Mouse (Mus musculus): ENCODE data around the gene Map4k4. TPM values are rescaled to one million over a fixed set of nuclear protein-coding genes. Genes with fewer than 3 reads are reported as not detected.

Gene Map4k4
- 100 to 1,000 TPM; 146 to 166 TPM for total RNA-seq (2021)

GRCm38 (mm10) chr1:39900181-39901005 lies at the start of gene Map4k4:
Map4k4 (plus strand) TSS chr1:39900913.
- peak; percentile 64 to 74 for DNase-seq

DNA sequence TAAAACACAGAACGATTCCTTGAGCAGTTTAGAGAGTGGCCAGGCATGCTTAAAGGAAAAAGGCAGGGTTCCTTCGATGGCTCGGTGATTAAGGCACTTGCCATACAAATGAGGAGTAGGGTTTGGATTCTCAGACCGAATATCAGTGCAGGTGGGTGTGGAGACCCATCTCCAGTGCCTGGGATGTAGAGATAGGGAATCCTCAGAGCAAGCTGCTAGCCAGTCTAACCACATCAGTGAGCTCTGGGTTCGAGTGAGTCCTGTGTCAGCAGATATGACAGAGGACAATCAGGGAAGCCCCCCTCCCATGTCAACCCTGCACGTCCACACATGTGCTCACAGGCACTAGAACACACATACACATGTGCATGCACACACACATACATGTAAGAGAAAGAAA lies 44.8 kb upstream of the Map4k4 start:
- DNase-seq: no peak

DNA sequence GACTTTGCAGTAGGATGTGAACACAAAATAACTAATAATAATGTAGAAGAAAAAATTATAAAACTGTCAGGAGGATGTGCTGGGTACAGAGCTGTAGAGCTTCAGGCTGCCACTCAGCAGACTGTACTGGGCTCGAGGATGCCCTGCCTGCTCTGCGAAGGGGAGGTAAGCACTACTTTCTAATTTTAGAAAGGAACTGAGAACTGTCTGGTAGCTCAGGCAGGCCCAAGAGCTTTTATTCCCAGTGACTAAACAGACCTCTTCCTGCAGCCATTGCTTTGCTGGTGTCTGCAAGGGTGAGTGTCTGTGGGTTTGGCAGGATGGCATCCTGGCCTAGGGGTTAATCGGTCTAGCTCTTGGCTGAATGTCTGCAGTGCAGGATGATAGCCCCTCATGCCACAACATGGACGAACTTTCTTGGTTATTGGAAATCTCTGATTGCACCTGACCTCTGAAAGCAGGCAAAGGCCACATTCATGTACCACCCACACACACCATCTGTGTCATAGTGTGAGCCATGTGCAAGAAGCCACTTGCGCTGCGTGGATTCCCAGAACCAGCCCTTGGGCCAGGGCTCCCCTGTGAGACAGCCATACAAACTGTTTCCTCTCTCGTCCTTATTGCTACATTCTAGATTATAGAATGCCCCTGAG lies 43.8 kb upstream of the Map4k4 start:
- no peak for DNase-seq

GRCm38 (mm10) chr1:39857448-39857820 lies 43.3 kb upstream of the Map4k4 start:
- DNase-seq: peak; percentile 27 to 30

- DNase-seq: no peak
Observed at GRCm38 (mm10) chr1:39859213-39859612, 41.5 kb upstream of the Map4k4 start.

DNA sequence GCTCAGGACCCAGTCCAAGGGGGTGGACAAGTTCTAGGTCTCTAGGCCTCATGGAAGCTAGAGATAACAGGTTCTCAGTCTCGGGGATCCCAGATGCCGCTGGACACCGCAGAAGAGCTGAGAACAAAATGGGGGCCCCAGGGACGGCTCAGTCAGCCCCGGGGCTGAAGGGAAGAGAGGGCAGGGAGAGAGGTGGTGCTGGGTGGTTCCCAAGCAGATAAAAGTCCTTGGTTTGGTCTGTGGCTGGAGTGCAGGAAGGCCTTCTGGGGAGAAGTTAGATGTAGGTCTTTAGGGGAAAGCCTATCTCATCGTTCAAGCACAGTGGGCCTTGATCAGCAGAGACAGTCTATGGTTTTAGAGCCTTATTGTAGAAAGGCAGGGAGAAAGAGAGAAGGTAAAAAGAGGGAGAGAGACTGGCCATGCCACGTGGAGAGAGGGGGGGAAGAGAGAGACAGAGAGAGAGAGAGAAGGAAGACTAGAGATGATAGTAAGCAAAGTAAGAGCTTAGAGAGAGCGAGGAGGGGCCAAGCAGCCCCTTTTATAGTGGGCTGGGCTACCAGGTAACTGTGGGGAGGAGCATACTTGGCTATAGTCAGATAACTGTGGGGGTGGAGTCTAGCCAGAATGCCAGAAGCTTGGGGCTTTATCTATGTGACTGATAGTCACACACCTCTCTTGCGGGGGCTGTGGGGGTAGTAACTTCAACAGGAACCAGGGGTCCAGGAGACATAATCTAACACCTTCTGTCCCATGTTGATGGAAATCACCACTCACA lies 34.2 kb upstream of the Map4k4 start:
- DNase-seq: no peak

DNA sequence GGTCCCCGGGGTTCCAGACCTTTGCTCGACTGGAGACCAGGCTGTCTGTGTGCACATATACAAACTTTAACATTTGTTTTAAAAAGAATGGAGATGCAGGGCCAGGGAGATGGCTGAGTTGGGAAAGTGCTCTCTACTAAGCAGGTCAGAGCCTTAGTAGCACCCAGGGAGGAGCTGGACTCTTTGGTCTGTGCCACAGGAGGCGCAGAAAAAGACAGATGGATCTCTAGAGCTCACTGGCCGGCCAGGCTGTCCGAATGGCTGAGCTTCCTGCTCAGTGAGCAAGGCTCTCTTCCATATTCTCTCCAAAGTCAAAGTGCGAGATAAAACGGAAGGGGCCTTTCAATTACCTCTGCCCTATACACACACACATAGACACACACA lies 33.6 kb upstream of the Map4k4 start:
- no peak for DNase-seq

DNA sequence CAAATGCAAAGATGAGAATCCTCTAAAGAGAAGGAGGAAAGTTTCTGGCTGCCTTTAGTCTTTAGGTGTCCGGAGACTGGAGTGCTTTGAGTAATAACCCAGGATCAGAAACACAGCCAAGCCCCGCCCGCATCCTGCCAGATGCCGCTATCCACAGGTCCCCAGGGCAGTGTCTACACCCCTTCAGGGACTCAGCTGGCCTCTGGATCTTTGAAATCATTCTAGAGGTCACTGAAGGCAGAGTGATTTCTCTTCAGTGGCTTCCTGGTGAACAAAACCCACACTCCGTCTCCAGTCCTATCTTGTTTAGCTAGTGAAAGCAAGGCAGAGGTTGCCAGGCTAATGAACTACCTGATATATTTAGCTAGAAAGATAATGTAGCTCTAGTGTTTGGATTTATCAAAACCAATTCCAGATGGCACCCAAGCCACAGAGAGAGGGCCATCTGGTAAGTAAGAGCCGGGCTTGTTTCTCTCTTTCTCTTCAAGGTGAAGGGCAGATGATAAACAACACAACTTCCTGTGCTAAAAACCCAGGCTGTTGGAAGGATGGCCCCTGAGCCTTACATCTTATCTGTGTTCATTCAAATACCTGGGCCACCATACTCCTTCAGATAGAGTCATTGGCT lies 32.6 kb upstream of the Map4k4 start:
- no peak for DNase-seq

DNA sequence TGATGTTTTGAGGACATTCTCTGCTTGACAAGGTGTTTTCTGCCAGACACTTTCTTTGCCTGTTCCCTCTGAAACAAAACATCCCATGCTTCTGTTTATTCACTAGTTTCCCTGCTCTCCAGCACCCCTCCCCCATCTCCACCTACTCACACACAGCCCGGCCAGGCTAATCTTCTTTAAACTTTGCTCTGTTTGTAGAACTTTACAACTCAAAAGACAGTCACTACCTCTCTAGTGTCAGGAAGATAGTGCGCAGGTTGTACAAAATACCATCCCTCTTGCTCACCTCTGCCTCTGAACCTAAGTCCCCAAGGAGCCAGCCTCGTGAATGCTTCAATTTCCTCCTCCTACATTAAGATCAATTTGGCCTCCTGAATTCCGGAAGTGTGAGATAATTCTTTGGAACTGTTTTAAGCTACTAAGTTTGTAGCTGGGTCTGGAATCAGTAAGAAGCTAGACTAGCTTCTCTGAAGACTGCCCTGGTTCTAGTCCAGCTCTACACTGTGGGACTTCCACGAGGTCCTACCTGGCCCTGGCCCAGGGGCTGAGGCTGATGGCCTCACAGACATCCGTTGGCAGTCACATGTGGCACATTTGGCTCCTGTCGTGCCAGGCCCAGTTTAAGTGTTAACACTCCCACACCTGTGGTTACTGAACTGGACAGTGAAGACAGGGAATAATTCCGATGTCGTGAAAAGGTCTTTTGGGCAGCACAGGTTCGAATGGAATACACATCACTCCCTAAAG lies 31.7 kb upstream of the Map4k4 start:
- no peak for DNase-seq

- DNase-seq: no peak
Observed at GRCm38 (mm10) chr1:39869721-39870201, 31.0 kb upstream of the Map4k4 start.

GRCm38 (mm10) chr1:39877981-39878380 lies 22.7 kb upstream of the Map4k4 start:
- no peak for DNase-seq

- no peak for DNase-seq
Observed at GRCm38 (mm10) chr1:39882505-39882904, 18.2 kb upstream of the Map4k4 start.

GRCm38 (mm10) chr1:39884803-39885515 lies 15.8 kb upstream of the Map4k4 start:
- DNase-seq: no peak

DNA sequence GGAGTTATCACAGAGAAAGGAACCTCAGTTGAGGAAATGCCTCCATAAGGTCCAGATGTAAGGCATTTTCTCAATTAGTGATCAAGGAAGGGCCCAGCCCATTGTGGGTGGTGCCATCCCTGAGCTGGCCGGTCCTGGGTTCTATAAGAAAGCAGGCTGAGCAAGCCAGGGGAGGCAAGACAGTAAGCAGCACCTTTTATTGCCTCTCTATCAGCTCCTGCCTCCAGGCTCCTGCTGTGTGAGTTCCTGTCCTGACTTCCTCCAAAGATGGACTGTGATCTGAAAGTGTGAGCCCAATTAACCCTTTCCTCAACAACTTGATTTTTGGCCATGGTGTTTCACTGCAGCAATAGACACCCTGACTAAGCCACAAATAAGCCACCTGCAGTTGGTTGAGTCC lies 12.7 kb upstream of the Map4k4 start:
- no peak for DNase-seq

- no peak for DNase-seq
Observed at GRCm38 (mm10) chr1:39889429-39889828, 11.3 kb upstream of the Map4k4 start.

- DNase-seq: no peak
Observed at GRCm38 (mm10) chr1:39889973-39890372, 10.7 kb upstream of the Map4k4 start.

DNA sequence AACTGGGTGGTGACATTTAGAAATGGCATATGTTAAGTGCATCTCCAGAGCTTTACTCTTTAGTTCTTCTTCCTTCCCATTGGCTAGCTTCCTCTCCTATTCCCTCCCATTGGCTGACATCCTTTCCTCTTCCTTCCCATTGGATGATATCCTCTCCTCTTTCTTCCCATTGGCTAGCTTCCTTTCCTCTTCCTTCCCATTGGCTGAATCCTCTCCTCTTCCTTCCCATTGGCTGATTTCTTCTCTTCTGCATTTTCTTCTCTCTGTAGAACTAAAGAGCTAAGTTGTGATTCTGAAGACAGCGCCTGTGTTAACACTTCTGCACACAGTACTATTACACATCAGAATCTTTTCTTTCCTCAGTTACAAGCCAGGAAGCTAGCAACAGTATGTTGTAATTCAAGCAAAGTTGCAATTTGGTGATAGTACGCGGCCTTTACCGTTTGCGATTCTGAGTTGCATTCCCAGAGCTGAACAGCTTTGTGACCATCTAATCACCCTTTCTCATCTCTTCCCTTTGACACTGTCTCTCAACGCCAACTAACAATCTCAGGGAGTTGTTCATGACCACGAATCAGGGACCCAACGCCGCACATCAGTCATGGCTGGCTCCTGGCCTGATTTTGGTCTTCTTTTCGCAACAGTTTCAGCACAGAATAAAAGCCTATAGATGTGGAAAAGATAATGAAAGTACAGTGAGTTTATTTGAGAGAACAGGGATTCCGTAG lies 7.4 kb upstream of the Map4k4 start:
- no peak for DNase-seq

DNA sequence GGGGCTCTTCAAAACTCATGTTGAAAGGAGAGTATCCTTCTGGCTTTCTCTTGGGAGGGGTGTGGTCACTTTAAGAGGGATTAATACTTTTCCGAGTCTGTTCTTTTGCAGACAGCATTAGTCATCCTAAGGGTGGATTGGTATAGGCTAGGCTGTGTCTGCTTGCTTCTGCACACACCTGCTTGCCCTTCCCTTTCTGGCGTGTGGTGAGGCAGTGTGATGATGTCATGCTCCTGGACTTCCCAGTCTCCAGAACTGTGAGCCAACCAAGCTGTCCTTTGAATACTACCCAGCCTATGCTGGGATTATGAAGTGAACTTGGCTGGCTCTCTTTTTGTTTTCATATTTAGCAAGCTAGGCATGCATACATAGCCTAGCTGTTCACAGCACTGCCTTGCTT lies 5.6 kb upstream of the Map4k4 start:
- no peak for DNase-seq

GRCm38 (mm10) chr1:39895506-39895905 lies 5.2 kb upstream of the Map4k4 start:
- DNase-seq: no peak

DNA sequence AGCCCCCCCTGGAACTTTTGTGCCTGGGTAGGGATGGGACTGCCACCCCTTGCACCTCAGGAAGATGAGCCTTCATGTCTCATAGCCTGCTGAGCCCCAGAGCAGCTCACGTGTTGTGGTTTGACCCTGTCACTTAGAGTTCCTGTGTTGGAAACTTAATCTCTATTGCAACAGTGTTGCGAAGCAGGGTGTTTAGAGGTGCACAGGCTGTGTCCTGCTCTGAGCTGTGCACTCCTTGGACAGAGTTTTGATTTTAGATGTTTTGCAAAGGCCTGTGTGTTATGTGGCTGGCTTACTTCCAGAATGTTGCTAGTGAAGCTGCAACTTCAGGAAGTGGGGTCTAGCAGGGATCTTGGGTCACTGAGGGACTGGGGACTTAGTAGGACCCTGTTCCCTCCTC lies 4.1 kb upstream of the Map4k4 start:
- DNase-seq: no peak

DNA sequence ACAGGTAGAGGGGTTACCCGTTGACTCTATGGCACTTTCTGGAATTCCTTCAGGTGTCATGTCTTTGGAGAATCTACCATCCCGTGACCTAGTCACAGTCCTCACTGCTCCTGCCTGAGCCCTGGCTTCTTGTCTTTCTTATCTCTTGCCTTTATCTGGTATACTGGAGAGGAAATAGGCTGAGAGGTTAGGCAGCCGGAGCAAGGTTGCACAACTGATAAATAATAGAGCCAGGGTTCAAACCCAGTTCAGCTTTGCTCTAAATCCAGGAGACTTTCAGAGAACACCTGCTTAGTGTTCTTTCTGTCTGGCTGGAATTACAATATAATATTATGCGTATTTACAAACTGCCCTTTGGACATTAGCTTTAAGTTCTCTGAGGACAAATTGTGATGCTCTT lies 2.0 kb upstream of the Map4k4 start:
- DNase-seq: no peak

Data from layer of hippocampus, postnatal 36 days (tissue).